Mouse (Mus musculus) stomach, postnatal 0 days (tissue): Measurements from ENCODE around the gene Tepp. TPM values are rescaled to one million over a fixed set of nuclear protein-coding genes. Genes with fewer than 3 reads are reported as not detected.

Source experiments
- ATAC-seq: fragments of 200-750 bp; cut with Nextera tagmentation; 2 replicates; pipeline ENCODE4 v1.8.0; 2017; ENCODE audit not compliant: low FRiP score, low TSS enrichment
- DNase-seq: peaks from one replicate; pipeline ENCODE4 v3.0.0-alpha.2; 2016; ENCODE audit warnings: low spot score
- H3K27ac ChIP-seq: fragments of 300-500 bp; sonication (generic); replicated peaks from 2 replicates; pipeline ENCODE4 v1.5.1; 2014; ENCODE audit warnings: mild to moderate bottlenecking, control low read depth
- H3K27me3 ChIP-seq: fragments of 300-500 bp; sonication (generic); 2 replicates; pipeline ENCODE4 v1.6.1; 2014; ENCODE audit warnings: low read length; ENCODE audit not compliant: control insufficient read depth, insufficient read depth
- H3K36me3 ChIP-seq: fragments of 300-500 bp; sonication (generic); 2 replicates; pipeline ENCODE4 v1.6.1; 2014; ENCODE audit warnings: low read length, mixed read lengths; ENCODE audit not compliant: control insufficient read depth, insufficient read depth
- H3K4me1 ChIP-seq: fragments of 300-500 bp; sonication (generic); replicated peaks from 2 replicates; pipeline ENCODE4 v1.6.1; 2014; ENCODE audit warnings: antibody characterized with exemption; ENCODE audit not compliant: control insufficient read depth, insufficient read depth
- H3K4me2 ChIP-seq: fragments of 300-500 bp; sonication (generic); replicated peaks from 2 replicates; pipeline ENCODE4 v1.6.1; 2014; ENCODE audit warnings: low read depth, mild to moderate bottlenecking, control low read depth, moderate library complexity
- H3K4me3 ChIP-seq: fragments of 300-500 bp; sonication (generic); 2 replicates; pipeline ENCODE4 v1.5.1; 2014; ENCODE audit warnings: low read depth, low read length, control low read depth
- H3K9ac ChIP-seq: fragments of 300-500 bp; sonication (generic); 2 replicates; pipeline ENCODE4 v1.6.1; 2014; ENCODE audit warnings: mild to moderate bottlenecking, low read length, control low read depth, mixed read lengths
- H3K9me3 ChIP-seq: fragments of 300-500 bp; sonication (generic); 2 replicates; pipeline ENCODE4 v1.6.1; 2016; ENCODE audit warnings: low read length; ENCODE audit not compliant: control insufficient read depth
- CTCF ChIP-seq: IDR thresholded peaks from 2 replicates; pipeline ENCODE4 v1.5.1; 2016; ENCODE audit warnings: antibody characterized with exemption, low read depth, mild to moderate bottlenecking, moderate library complexity
- EP300 ChIP-seq: optimal IDR thresholded peaks from 2 replicates; pipeline ENCODE3; 2016; ENCODE audit warnings: antibody characterized with exemption
- WGBS: fragments of 180-500 bp; shearing (Covaris S2); extraction: QIAGEN DNeasy Blood & Tissue Kit; methylation state at CpG from one replicate; pipeline ENCODE4 v1.1.7; 2014; 5-methylcytosine and 5-hydroxymethylcytosine counted together
- polyA plus RNA-seq: library from polyadenylated mRNA; unstranded; fragments of >200 nt; fragmentation: Nextera tagmentation; extraction: Ambion mirVana; gene quantifications from 2 replicates; pipeline ENCODE4 v1.2.1, GENCODE M21; 2015

Gene Tepp
- polyA plus RNA-seq, 1 experiment from 2014 or later, result not detected

DNA sequence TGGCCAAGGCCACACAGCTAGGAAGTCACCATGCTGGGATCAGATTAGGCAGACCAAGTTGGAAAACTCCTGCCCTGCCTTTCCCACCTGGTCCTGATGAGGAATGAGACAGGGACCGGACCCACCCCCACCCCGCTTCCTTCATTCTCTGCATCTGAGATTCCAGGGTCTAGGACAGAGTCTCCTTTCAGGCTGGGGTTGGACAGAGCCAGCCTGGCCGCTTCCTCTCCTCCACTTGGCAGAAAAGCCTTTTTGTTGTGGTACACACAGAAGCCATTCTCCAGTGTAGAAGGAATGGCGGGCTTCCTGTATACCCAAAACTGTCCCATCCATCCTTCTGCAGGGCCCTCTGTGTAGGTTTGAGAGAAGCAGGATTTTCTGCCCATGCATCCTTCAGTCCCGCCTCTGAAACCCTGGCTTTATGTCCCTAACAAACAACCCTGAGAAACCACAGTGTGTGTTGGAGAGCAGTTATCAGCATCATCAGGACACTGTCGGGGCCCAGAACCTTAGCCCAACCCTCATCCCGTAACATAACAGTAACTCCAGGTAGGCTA, 65.1 kb downstream of the Tepp start:
- Histone ChIP-seq H3K4me2 (no peak overlapping the region), H3K4me3 (no peak overlapping the region), H3K9me3 (no peaks in the 10 kb centered on the region), H3K27ac (no peak overlapping the region), H3K9ac (no peak overlapping the region), H3K4me1 (no peaks in the 10 kb centered on the region), H3K36me3 (peaks cover 5% of the 10 kb centered on the region; the same call in 1 of the 2 replicates), H3K27me3 (no peaks in the 10 kb centered on the region)
- 81% methylated on average over 7 of the region's 7 CpGs for WGBS
- TF ChIP-seq CTCF (no peak), EP300 (no peak)
- ATAC-seq (no peak), DNase-seq (no peak)

Other genes with a start within 250 kb of the Tepp start
- 11.6 and 12.4 TPM in 2 replicates for gene Katnb1, start 229.4 kb upstream of the Tepp start, polyA plus RNA-seq
- 14.1 and 14.2 TPM in 2 replicates for gene Kifc3, start 107.8 kb upstream of the Tepp start, polyA plus RNA-seq
- 0.69 and 1.1 TPM in 2 replicates for gene Cngb1, start 4.0 kb upstream of the Tepp start, polyA plus RNA-seq
- 2.5 TPM in 2 replicates for gene Zfp319, start 21.4 kb downstream of the Tepp start, polyA plus RNA-seq
- gene Usb1, start 21.7 kb downstream of the Tepp start, polyA plus RNA-seq, result 21.5 and 24.6 TPM in 2 replicates
- 19.0 and 21.7 TPM in 2 replicates for gene Mmp15, start 41.7 kb downstream of the Tepp start, polyA plus RNA-seq
- gene Cfap20, start 124.3 kb downstream of the Tepp start, polyA plus RNA-seq, result 85.5 and 85.7 TPM in 2 replicates
- 7.3 and 7.9 TPM in 2 replicates for gene Csnk2a2, start 179.5 kb downstream of the Tepp start, polyA plus RNA-seq
- 0.42 and 0.62 TPM in 2 replicates for gene Ccdc113, start 223.5 kb downstream of the Tepp start, polyA plus RNA-seq